Mouse (Mus musculus): ENCODE measurements around the gene Map3k5. TPM values are rescaled to one million over a fixed set of nuclear protein-coding genes. Genes with fewer than 3 reads are reported as not detected.

Map3k5 gene
- polyA plus RNA-seq, 1 experiment from 2014 or later: 1.8 TPM

- WGBS: 5% methylated on average over 51 of the region's 51 CpGs
- peak within 1 kb of the TSS; percentile 77 for H3K9ac ChIP-seq (ENCODE audit: low read depth, low read length)
- no peaks in the 10 kb centered on the region for H3K9me3 ChIP-seq (ENCODE audit: control insufficient read depth, low read length)
- ATAC-seq (replicated peaks; ENCODE audit: low FRiP score): peak; percentile 41
- peaks cover 6% of the 10 kb centered on the region for H3K4me1 ChIP-seq (replicated peaks; ENCODE audit: control insufficient read depth, insufficient read depth, low read length)
- peak within 1 kb of the TSS; percentile 48 for H3K27ac ChIP-seq (ENCODE audit: low read depth, low read length)
- peak within 1 kb of the TSS; percentile 80 for H3K4me2 ChIP-seq
- H3K27me3 ChIP-seq (replicated peaks; ENCODE audit: control insufficient read depth, insufficient read depth, low read length): peaks cover 11% of the 10 kb centered on the region
- H3K4me3 ChIP-seq (ENCODE audit: low read depth, low read length): peak within 1 kb of the TSS; percentile 87
- no peaks in the 10 kb centered on the region for H3K36me3 ChIP-seq (ENCODE audit: control insufficient read depth, insufficient read depth, low read length)
- no peak for DNase-seq (ENCODE audit: low spot score)
These were observed 214.0 kb downstream of the Map3k5 start, which contains the start of gene Map7 for GRCm38 (mm10) chr10:20148130-20148772. Map7 (plus strand) TSS chr10:20148471.

DNA sequence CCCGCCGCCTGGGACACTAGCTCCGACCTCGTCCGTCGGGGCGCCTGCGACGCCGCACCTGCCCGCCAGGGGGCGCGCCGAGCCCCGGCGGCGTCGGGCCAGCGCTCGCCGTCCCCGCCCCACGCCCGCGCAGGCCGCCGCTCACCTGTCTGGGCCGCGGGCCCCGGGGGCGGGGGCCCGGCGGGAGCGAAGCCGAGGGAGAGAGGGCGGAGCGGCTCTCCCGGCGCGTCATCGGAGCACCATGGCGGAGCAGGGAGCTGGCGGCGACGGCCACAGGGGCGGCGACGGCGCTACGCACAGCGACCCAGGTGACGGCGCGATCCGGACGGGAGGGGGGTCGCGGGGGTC, 214.5 kb downstream of the Map3k5 start:
- H3K4me1 ChIP-seq (replicated peaks; ENCODE audit: control insufficient read depth, insufficient read depth, low read length): peaks cover 9% of the 10 kb centered on the region
- H3K36me3 ChIP-seq (ENCODE audit: control insufficient read depth, insufficient read depth, low read length): no peaks in the 10 kb centered on the region
- no peaks in the 10 kb centered on the region for H3K9me3 ChIP-seq (ENCODE audit: control insufficient read depth, low read length)
- H3K9ac ChIP-seq (ENCODE audit: low read depth, low read length): peak overlapping the region; percentile 77
- H3K4me2 ChIP-seq: peak overlapping the region; percentile 80
- under 1% methylated on average over 46 of the region's 58 CpGs for WGBS
- DNase-seq (ENCODE audit: low spot score) (peak; percentile 72), ATAC-seq (replicated peaks; ENCODE audit: low FRiP score) (peak; percentile 84)
- no peak overlapping the region for H3K27ac ChIP-seq (ENCODE audit: low read depth, low read length)
- peaks cover 11% of the 10 kb centered on the region for H3K27me3 ChIP-seq (replicated peaks; ENCODE audit: control insufficient read depth, insufficient read depth, low read length)
- peak overlapping the region; percentile 87 for H3K4me3 ChIP-seq (ENCODE audit: low read depth, low read length)

DNA sequence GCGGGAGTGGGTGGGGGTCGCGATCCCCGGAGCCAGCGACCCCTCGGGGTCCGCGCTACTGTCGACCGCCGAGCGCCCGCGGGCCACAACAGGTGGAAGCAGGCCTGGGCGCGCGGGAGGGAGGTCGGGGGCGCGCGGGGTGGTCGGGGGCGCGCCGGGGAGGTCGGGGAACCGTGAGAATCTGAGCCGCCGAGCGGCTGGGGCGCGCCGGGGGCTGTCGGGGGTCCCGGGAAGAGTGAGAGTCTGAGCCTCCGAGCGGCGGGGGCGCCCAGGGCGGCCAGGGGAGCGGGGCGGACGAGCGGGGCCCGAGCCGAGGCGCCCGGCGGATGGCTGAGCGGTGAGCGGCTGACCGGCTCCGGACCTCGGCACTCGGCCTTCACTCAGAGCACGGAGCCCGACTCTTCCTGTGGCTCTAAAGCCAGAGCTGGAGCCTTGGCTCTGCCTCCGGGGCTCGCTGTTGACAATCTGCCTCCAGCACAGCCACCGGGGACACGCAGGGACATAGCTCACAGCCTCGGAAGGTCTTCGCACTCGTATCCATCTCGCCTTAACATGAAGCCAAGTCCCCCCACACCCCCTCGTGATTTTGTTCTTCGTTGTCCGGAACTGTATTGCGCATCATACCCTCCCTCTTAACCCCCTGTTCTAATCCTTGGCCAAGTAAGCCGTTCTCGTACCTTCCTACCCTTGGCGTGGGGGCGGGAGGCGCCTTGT, 215.0 kb downstream of the Map3k5 start:
- Histone ChIP-seq H3K27ac (ENCODE audit: low read depth, low read length) (peak overlapping the region; percentile 48), H3K36me3 (ENCODE audit: control insufficient read depth, insufficient read depth, low read length) (no peaks in the 10 kb centered on the region), H3K4me1 (replicated peaks; ENCODE audit: control insufficient read depth, insufficient read depth, low read length) (peaks cover 9% of the 10 kb centered on the region), H3K27me3 (replicated peaks; ENCODE audit: control insufficient read depth, insufficient read depth, low read length) (peaks cover 11% of the 10 kb centered on the region), H3K9ac (ENCODE audit: low read depth, low read length) (peak overlapping the region; percentile 77), H3K9me3 (ENCODE audit: control insufficient read depth, low read length) (no peaks in the 10 kb centered on the region), H3K4me3 (ENCODE audit: low read depth, low read length) (peak overlapping the region; percentile 87), H3K4me2 (peak overlapping the region; percentile 80)
- peak; percentile 70 for ATAC-seq (replicated peaks; ENCODE audit: low FRiP score)
- DNase-seq (ENCODE audit: low spot score): peak; percentile 73
- WGBS: 1% methylated on average over 70 of the region's 74 CpGs

DNA sequence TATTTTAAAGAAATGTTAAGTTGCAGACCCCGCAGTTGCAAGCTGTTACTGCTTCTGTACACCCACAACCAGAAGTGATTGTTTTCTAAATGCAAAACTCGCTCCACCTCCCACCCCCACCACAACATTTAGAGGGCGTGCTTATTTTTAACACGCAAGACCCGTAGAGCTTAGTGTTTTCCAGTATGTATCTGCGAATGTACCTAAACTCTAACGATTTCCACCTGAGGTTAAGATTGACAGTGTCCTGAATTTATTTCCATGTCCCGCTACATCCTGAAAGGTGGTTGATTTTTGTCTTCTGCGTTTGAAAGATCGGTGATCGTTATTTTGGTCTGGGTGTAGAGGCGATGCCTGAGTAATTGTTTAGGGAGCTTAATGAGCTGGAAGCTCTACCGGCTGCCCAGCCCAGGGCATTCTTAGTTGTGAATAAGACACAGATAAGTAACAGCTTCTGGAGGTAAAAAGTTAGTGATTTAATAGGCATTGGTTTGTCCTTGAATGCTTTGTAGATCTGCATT, 215.6 kb downstream of the Map3k5 start:
- Histone ChIP-seq H3K4me3 (ENCODE audit: low read depth, low read length) (peak overlapping the region; percentile 87), H3K4me2 (peak overlapping the region; percentile 80), H3K36me3 (ENCODE audit: control insufficient read depth, insufficient read depth, low read length) (no peaks in the 10 kb centered on the region), H3K27me3 (replicated peaks; ENCODE audit: control insufficient read depth, insufficient read depth, low read length) (peaks cover 11% of the 10 kb centered on the region), H3K9me3 (ENCODE audit: control insufficient read depth, low read length) (no peaks in the 10 kb centered on the region), H3K4me1 (replicated peaks; ENCODE audit: control insufficient read depth, insufficient read depth, low read length) (peaks cover 9% of the 10 kb centered on the region), H3K9ac (ENCODE audit: low read depth, low read length) (no peak overlapping the region; the same call in 1 of the 2 replicates), H3K27ac (ENCODE audit: low read depth, low read length) (no peak overlapping the region)
- ATAC-seq (replicated peaks; ENCODE audit: low FRiP score): no peak
- no peak for DNase-seq (ENCODE audit: low spot score)
- WGBS: 7% methylated on average over 13 of the region's 13 CpGs

GRCm38 (mm10) chr10:20152131-20152530, 217.9 kb downstream of the Map3k5 start:
- no peak overlapping the region for H3K4me2 ChIP-seq
- H3K36me3 ChIP-seq (ENCODE audit: control insufficient read depth, insufficient read depth, low read length): no peaks in the 10 kb centered on the region
- peaks cover 15% of the 10 kb centered on the region for H3K4me1 ChIP-seq (replicated peaks; ENCODE audit: control insufficient read depth, insufficient read depth, low read length)
- ATAC-seq (replicated peaks; ENCODE audit: low FRiP score) (no peak), DNase-seq (ENCODE audit: low spot score) (no peak)
- H3K27ac ChIP-seq (ENCODE audit: low read depth, low read length): no peak overlapping the region
- WGBS: 78% methylated on average over 1 of the region's 1 CpGs
- H3K27me3 ChIP-seq (replicated peaks; ENCODE audit: control insufficient read depth, insufficient read depth, low read length): peaks cover 11% of the 10 kb centered on the region
- no peak overlapping the region for H3K9ac ChIP-seq (ENCODE audit: low read depth, low read length)
- H3K4me3 ChIP-seq (ENCODE audit: low read depth, low read length): no peak overlapping the region
- H3K9me3 ChIP-seq (ENCODE audit: control insufficient read depth, low read length): no peaks in the 10 kb centered on the region

GRCm38 (mm10) chr10:20153507-20153906, 219.2 kb downstream of the Map3k5 start:
- no peak for ATAC-seq (replicated peaks; ENCODE audit: low FRiP score)

GRCm38 (mm10) chr10:20155401-20155800, 221.1 kb downstream of the Map3k5 start:
- H3K27ac ChIP-seq (ENCODE audit: low read depth, low read length): no peak overlapping the region
- no peak overlapping the region for H3K4me3 ChIP-seq (ENCODE audit: low read depth, low read length)
- no peaks in the 10 kb centered on the region for H3K9me3 ChIP-seq (ENCODE audit: control insufficient read depth, low read length)
- H3K4me2 ChIP-seq: no peak overlapping the region
- 0 out of 2 replicates have a peak, but pooled peaks have one; percentile 31 for ATAC-seq (replicated peaks; ENCODE audit: low FRiP score)
- 40% methylated on average over 7 of the region's 7 CpGs for WGBS
- no peak overlapping the region for H3K9ac ChIP-seq (ENCODE audit: low read depth, low read length)
- H3K27me3 ChIP-seq (replicated peaks; ENCODE audit: control insufficient read depth, insufficient read depth, low read length): 0 out of 2 replicates have a peak, but pooled peaks cover under 1% of the 10 kb centered on the region
- no peak for DNase-seq (ENCODE audit: low spot score)
- H3K36me3 ChIP-seq (ENCODE audit: control insufficient read depth, insufficient read depth, low read length): no peaks in the 10 kb centered on the region
- H3K4me1 ChIP-seq (replicated peaks; ENCODE audit: control insufficient read depth, insufficient read depth, low read length): peaks cover 9% of the 10 kb centered on the region

More at GRCm38 (mm10) chr10:20153507-20153906, 219.2 kb downstream of the Map3k5 start:
- Histone ChIP-seq H3K27ac (ENCODE audit: low read depth, low read length) (no peak overlapping the region), H3K27me3 (replicated peaks; ENCODE audit: control insufficient read depth, insufficient read depth, low read length) (peaks cover 9% of the 10 kb centered on the region), H3K9me3 (ENCODE audit: control insufficient read depth, low read length) (no peaks in the 10 kb centered on the region), H3K4me1 (replicated peaks; ENCODE audit: control insufficient read depth, insufficient read depth, low read length) (peaks cover 15% of the 10 kb centered on the region), H3K36me3 (ENCODE audit: control insufficient read depth, insufficient read depth, low read length) (no peaks in the 10 kb centered on the region), H3K4me3 (ENCODE audit: low read depth, low read length) (no peak overlapping the region), H3K9ac (ENCODE audit: low read depth, low read length) (no peak overlapping the region), H3K4me2 (no peak overlapping the region)
- DNase-seq (ENCODE audit: low spot score): no peak
- WGBS: 46% methylated on average over 2 of the region's 2 CpGs

- Histone ChIP-seq H3K4me2 (no peak overlapping the region), H3K4me1 (replicated peaks; ENCODE audit: control insufficient read depth, insufficient read depth, low read length) (peaks cover 15% of the 10 kb centered on the region), H3K9ac (ENCODE audit: low read depth, low read length) (no peak overlapping the region), H3K4me3 (ENCODE audit: low read depth, low read length) (no peak overlapping the region), H3K9me3 (ENCODE audit: control insufficient read depth, low read length) (no peaks in the 10 kb centered on the region), H3K27ac (ENCODE audit: low read depth, low read length) (no peak overlapping the region), H3K27me3 (replicated peaks; ENCODE audit: control insufficient read depth, insufficient read depth, low read length) (no peaks in the 10 kb centered on the region), H3K36me3 (ENCODE audit: control insufficient read depth, insufficient read depth, low read length) (no peaks in the 10 kb centered on the region)
- 84% methylated on average over 8 of the region's 8 CpGs for WGBS
- ATAC-seq (replicated peaks; ENCODE audit: low FRiP score): no peak
- no peak for DNase-seq (ENCODE audit: low spot score)
These were observed 222.9 kb downstream of the Map3k5 start for GRCm38 (mm10) chr10:20157021-20157726.

Data from liver, embryonic 11.5 days (tissue).